Mouse (Mus musculus) C2C12 (cell line): ENCODE measurements around the gene Tbc1d22a.

ENCODE experiments used
- CTCF ChIP-seq: IDR thresholded peaks from one replicate; pipeline ENCODE4 v1.5.1; 2011; ENCODE audit not compliant: control insufficient read depth, insufficient read depth, insufficient read length
- FOSL1 ChIP-seq: IDR thresholded peaks from one replicate; pipeline ENCODE4 v1.8.0; 2011; ENCODE audit warnings: mild to moderate bottlenecking, low read length; ENCODE audit not compliant: poor library complexity, insufficient read depth, severe bottlenecking
- MAX ChIP-seq: IDR thresholded peaks from one replicate; pipeline ENCODE4 v1.6.1; 2011; ENCODE audit warnings: mild to moderate bottlenecking, control low read depth
- MYOD1 ChIP-seq: IDR thresholded peaks from one replicate; pipeline ENCODE4 v1.6.1; 2011; ENCODE audit warnings: low read depth; ENCODE audit not compliant: control insufficient read depth, insufficient read length
- MYOG ChIP-seq: IDR thresholded peaks from one replicate; pipeline ENCODE4 v1.6.1; 2011; ENCODE audit not compliant: control insufficient read depth, insufficient read length; ENCODE audit errors: extremely low read depth
- USF1 ChIP-seq: IDR thresholded peaks from one replicate; pipeline ENCODE4 v1.6.1; 2011; ENCODE audit warnings: low read depth, mild to moderate bottlenecking, control low read depth, moderate library complexity

DNA sequence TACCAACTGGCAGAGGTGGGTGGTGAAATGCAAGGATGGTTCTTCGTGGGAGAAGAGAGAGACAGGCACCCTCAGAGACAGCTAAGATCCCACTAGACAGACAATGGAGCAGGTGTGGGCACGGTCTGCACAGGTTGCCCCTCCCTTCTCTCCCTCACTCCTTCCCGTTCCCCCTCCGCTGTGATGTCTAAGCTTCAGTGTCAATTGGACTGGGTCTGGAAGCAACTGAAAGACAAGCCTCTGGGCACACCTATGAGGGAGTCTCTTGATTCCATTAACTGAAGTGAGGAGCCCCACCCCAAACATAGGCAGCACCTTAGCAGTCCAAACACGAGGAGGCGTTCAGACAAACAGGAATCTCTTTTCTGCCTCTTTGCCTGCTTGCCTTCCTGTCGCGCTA is 293.3 kb downstream of the Tbc1d22a start:
- TF ChIP-seq CTCF: no peak
- no peak for TF ChIP-seq MAX
- TF ChIP-seq FOSL1: no peak
- no peak for TF ChIP-seq MYOG
- TF ChIP-seq USF1: no peak
- TF ChIP-seq MYOD1: no peak
